17 mouse cellular contexts compared by ENCODE assay signal in genomic region chr1:137788789-137789188, GRCm38 (mm10).
A peak's percentile ranks its signal among the peaks of the same experiment; 100 is the strongest.
DNase-seq lines count a peak whose midpoint lies in the region; ATAC-seq lines count a peak whose summit lies in the region.
"Had no signal": no experiment of that assay in that cellular context is flagged by ENCODE, and none has a peak within 500 bp of the region (broad histone marks: within the 10 kb centered on the region; RNA-seq: fewer than 3 reads in every experiment).

No protein-coding gene starts in this region.

- no peak for DNase-seq in frontal cortex, postnatal 10 days (ENCODE audit: low spot score in 2 of 2)
- DNase-seq in left cerebral cortex, adult 11 months (ENCODE audit: low spot score): peak; percentile 7
- DNase-seq in left cerebral cortex, adult 8-10 months (ENCODE audit: low spot score in 2 of 2): no peak
- DNase-seq in right cerebral cortex, adult 18-20 months: peak; percentile 13
- DNase-seq in right cerebral cortex, postnatal 25 days: no peak
- DNase-seq in B cell, adult 2 months: no peak
- DNase-seq: adrenal gland, adult 2 months; adrenal gland, postnatal 10 days; adrenal gland, postnatal 25 days; cerebellum, adult 11-12 months; cerebellum, adult 2 months; cerebellum, adult 9-10 months; cerebellum, postnatal 10 days; cerebellum, postnatal 25 days had no signal

- peak; percentile 99 for ATAC-seq in frontal cortex, adult (ENCODE audit: low TSS enrichment)
- ATAC-seq: forebrain, embryonic 13.5 days; forebrain, embryonic 15.5 days had no signal

Comparison
In these comparisons a context has a peak if more than half of its experiments do, and no peak if none do; other contexts are left out.
1. DNase-seq: peak in left cerebral cortex, adult 11 months (single experiment) and right cerebral cortex, adult 18-20 months (single experiment); none in frontal cortex, postnatal 10 days (0 of 2), left cerebral cortex, adult 8-10 months (0 of 2), right cerebral cortex, postnatal 25 days (single experiment) and B cell, adult 2 months (0 of 2).